Mouse (Mus musculus): ENCODE measurements at regions not wholly inside any gene's neighbourhood (a gene's known extent, or its start where the extent isn't known, plus 50 kb on each side); places are given as distances from the start of the nearest gene placed in this dataset.

DNA sequence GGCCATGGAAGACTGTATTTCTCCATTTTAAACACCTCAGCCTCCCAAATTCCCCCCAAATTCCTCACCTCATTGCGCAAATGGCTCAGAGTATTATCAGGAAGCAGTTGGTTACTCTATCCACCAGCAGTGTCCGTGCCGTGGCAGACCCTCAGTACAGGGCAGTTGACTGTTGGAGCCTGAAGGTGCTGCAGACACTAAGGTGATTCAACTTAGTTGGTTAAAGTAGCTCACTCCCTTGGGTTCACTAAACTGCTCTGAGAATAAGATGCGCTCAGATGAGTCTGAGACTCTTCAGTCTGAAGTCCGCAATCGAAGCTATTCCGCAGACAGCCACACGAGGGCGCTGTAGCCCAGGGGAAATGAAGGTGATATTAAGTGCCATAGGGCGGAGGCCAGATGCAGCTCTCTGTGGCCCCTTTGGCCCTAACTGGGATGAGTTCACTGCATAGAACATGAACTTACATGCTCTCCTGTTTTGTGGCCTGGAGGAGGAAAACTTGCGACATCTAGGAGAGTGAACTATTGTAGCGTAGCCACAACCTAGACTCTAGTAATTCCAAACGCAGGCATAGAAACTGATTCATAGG lies 62.9 kb downstream of the Amer3 start:
- peak; percentile 90 for ATAC-seq (replicated peaks; ENCODE audit: poor library complexity)

DNA sequence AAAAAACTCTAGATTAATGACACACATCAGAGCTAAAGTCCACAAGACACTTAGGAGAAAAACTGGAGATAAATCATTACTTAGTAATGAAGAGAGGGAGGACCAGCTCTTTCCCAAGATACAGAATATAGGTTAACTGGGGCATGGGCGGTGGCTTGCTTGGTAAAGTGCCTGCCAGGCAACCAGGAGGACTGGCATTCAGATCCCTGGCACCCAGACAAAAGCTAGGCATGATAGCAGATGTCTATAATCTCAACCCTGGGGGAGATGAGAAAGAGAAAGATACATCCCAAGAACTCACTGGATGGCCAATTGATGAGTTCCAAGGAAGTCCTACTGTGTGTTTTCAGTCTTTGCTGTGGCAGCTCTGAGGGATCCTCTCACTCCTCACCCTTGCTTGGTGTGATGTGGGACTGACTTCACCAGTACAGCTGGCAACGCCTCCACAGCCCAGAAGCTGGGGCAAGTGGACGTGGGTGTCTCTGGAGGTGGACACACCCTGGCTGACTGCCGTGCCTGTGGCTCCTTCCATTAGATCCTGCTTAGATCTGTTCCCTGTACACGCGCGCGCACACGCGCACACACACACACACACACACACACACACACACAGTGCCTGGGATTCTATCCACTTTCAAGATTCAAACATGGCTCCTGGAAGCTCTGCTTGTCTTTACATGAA lies 74.6 kb downstream of the Amer3 start:
- no peak for ATAC-seq (replicated peaks; ENCODE audit: poor library complexity)

DNA sequence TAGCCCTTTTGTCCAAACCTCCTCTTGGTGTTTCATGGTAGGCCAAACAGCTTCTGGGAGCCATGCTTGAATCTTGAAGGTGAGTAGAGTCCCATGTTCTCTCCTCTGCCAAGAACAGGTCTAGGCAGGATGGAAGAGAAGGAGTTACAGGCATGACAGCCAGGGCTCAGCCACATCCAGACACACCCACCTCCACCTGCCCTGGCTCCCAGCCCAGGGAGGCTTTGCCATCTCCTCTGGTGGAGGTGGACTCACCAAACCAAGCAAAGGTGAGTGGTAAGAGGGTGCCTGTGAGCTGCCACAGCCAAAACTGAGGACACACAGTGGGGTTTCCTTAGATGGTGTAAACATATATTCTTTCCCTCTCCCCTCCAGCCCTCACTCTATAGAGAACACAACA lies 78.0 kb downstream of the Amer3 start:
- ATAC-seq (replicated peaks; ENCODE audit: poor library complexity) = no peak

DNA sequence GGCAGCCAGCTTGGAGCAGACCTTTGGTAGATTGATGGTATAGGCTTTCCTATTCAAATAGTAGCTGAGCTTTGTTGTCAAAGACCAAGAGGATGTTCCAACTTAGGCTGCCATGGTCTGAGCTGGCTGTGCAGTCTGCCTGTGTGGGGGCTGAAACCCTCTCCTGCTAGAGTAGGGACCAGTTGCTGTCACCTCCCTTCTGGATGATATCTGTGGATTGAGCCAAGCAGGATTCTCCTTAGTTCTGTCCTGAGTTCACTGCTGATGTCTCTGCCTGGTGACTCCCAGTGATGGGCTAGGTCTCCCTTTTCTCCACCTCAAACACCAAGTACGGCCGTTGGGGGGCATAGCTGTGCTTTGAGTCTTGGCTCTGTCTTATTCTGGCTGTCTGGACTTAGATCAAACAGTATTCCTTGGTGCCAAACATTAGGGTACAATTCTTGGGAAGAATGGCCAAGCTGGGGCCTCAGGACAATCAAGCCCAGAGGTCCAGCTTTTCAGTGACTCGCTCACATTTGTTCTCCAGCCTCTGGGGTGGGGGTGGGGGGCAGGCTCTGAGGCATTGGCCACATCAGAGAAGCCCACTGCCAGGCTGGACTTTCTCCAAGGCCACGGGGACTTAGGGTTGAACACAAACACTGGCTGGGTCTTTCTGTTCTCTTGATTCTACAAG lies 84.6 kb downstream of the Amer3 start:
- no peak for ATAC-seq (replicated peaks; ENCODE audit: poor library complexity)

DNA sequence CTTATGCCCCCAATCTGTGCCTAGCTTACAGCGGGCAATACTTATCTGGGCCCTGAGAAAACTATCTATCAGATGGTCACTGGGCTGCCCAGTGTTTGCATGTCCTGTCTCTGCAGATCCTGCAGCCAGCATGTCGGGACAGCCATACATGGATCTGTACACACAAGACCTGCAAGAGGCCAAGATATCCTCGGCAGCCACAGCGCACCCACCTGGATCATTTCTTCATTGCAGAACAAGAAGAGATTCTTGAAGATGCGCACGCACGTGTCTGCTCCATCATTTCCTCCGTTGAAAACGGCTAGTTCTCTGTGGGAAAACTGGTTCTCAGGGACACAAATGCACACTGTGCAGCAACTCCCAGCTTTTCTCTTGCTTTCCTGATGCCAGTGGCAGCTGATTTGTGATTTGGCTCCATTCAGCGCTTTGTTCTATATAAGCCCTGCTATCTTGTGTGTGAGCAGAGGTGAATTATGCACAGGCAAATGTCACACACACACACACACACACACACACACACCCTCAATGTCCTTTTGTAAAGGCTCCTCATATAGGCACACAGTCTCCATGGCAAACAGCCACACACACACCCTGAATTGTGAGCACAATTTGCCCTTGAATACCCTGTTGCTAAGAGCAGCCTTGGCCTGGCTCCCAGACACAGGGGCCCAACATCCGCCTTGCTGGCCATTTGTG lies 85.5 kb downstream of the Amer3 start:
- ATAC-seq (replicated peaks; ENCODE audit: poor library complexity) = no peak

DNA sequence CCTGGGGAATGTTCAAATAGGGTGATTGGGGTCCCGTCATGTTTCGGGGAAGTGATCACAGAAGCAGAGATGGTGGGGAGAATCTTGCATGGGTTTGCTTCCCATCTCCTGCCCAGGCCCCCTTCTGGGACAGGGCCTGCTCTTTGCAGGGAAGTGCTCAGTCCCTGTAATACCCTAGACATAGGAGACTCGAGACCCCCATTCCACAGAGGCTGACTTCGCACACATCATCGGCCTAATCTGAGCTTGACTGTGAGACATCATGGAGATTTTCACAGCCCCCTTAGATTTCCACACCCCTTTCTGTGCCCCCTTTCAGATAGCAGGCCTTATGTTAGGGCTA lies 86.0 kb downstream of the Amer3 start:
- no peak for ATAC-seq (replicated peaks; ENCODE audit: poor library complexity)

DNA sequence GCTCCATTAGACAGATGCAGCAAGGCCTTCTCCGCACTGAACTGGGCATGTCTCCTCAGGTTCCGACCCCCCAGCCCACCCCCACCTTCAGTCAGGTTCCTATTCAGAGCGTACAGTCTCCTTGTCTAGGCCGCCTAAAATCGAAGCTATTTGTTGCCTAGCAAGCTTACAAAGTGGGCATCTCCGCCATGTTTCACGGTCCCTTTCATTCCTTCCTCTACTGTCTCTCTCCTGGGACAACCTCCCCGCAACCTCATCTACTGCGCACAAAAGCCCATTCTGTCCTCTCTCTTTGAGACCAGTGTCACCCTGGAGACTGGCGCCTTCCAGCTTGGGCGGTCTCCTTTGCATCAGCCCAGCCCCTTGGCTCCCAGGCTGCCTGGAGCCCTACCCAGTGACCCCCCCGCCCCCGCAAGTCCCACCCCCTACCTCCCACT lies 86.8 kb downstream of the Amer3 start:
- no peak for ATAC-seq (replicated peaks; ENCODE audit: poor library complexity)

DNA sequence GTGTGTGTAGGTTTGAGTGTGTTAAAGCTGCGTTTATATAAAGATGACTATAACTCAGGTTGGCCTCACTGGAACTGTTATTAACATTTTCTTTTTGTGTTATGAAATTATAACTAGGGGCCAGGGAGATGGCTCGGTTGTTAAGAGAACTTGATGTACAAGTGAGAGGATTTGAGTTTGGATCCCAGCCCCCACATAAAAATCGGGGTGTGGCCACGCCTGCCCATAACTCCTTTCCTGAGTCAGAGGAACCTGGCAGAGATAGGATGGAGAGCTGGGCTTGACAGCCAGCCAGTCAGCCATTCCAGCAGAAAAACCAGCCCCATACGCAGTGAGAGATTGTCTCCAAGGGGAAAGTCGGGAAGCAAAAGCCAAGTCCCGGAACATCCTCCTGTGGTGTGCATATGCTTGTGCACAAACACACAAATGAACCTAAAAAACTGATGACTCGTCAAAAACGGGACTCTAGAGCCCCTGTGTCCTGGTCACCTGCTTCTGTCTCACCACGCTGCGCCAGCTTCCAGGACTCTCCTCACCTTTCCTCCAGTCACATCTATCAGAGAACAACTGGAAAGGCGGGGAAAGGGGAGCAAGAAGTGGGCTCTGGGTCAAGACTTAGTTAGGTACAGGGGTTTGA lies 97.8 kb downstream of the Amer3 start:
- ATAC-seq (replicated peaks; ENCODE audit: poor library complexity) = no peak

DNA sequence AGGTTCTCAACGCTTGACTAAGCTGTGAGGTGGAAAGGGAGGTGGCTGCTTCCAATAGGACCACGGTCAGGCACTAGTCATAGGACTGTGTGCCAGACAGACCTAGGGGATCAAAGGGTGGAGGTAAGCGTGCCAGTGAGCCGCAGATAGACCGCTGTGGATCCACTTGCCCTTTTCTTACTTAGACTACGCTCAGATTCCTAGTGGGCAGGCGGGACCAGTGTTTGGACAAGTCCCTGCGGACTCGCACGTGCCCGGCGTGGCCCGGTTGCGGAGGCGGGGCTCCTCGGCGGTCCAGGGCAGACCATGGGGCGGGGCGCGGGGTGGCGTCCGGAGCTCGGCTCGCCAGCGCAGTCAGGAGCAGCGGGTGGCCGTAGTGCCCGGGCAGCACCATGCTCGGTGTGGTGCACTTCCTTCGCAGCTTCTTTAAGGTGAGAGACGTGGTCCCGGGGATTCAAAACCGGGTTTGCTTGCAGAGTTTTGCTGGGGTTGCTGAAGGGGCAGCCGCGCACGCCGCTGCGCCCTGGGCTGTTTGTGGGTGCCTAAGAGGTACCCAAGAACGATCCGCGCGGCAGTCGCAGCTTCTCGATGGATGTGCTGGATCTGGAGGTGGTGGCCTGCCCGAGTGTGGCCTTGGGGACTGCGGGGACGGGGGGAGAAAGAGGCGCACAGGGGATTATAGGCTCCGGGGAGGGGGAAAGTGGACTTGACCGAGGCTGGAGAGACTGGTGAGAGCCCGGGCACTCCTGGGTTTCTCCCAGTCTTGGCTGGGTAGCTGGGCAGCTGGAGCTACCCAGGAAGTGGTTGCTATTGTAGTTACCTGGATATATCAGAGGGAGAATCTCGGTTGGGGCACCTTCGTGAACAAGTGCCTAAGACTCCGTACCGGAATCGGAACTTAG lies 98.6 kb downstream of the Amer3 start:
- no peak; the same call in 1 of the 2 replicates for ATAC-seq (replicated peaks; ENCODE audit: poor library complexity)

DNA sequence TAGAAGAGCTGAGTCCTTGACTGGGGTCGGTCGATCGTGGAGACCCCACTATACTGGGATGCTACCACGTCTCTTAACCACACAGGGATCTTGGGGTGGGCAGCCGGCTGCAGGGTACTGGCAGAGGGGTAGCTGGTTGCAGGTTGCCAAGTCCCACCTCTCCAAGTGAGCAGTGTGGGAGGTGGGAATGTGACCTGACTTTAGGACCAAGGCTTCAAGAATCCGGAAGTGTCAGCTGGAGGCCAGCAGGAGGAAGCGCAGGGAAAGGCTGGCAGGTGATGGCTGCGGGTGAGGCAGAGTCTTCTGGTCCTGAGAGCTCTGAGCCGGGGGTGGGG lies 99.2 kb downstream of the Amer3 start:
- no peak for ATAC-seq (replicated peaks; ENCODE audit: poor library complexity)

DNA sequence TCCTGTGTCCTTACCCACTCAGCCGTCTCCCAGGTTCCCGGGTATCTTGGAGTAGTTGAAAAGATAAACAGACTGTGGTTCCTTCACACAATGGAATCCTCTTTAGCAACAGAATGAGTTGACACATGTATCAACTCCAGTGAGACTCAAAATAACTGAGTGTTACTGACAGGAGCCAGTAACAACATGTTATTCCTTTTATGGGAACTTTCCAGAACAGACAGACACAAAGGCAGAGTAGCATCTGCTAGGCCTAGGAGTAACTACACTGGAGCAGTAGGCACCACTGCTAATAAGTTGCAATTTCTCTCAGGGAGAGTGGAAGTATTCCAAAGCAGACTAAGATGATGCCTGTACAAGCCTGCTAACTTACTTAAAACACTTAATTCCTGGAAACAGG lies 107.1 kb downstream of the Amer3 start:
- no peak for ATAC-seq (replicated peaks; ENCODE audit: poor library complexity)

DNA sequence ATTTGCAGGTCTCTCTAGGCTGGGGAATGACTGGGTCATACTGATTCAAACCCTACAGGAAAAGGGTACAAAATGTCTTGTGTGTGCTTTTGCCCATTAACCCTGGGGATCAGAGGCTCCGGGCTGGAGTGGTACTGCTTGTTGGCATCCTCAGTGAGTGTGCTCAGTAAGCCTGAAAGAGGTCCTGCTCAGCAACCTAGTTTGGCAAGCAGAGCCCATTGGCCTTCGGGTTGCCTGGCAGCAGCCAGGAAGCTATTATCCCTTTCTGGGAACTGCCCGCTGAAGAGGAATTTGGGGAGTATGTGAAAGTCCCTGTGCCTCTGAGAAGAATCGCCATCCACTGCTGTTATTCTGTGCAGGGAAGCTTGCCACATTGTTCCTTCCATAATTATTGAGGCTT lies 117.1 kb downstream of the Amer3 start:
- no peak for ATAC-seq (replicated peaks; ENCODE audit: poor library complexity)

DNA sequence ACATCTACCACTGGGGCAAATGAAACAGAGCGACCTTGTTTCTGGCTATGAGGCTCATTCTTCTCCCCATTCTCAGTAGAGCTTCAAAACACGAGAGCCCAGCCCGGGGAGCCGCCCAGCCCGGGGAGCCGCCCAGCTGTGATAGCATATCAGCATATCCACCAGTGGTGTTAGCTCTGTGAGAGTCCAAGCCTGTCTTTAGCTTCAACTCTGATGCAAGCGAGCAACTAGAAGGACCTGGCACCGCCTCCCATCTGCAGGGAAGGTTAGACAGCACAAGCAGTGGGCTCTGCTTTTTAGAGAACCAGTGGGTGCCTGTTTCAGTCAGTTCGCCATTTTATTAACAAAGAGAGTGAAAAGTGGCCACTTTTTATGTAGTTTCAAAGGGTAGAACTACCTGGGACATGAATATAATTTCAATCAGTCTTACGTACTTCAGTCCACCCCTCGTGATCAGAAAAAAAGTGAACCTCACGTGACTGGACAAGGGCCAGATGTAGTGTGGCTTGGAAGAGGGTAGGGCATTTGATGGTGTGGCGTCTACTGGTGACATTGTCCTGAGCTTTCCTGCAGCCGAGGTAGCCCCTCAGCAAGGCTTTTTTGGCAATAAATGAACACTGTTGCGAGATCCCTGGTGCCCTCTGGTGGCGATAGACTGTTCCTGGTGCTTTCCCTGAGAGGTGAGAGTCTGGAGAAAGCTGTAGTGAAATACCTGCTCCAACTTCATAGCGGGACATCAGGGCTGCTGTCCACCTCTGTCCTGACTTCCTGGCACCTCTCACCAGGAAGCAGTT lies 121.0 kb downstream of the Amer3 start:
- peak; percentile 50; the same call in 1 of the 2 replicates for ATAC-seq (replicated peaks; ENCODE audit: poor library complexity)

DNA sequence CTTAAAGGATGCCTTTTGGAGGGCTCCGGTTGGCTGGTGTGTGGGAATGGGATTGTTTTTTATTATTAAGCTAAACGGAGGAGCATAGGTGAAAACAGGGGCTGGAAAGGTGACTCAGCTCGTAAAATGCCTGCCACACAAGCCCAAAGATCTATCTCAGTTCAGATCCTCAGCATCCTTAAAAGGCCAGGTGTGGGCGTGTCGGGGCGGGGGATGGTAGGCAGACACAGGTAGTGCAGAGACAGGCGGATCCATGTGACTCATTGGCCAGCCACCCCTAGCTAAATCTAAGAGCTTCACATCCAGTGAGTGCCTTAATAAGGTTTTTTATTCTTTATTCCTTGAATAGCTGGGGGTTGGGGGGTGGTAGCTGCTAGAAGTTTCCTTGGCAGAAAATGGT lies 122.0 kb downstream of the Amer3 start:
- no peak for ATAC-seq (replicated peaks; ENCODE audit: poor library complexity)

DNA sequence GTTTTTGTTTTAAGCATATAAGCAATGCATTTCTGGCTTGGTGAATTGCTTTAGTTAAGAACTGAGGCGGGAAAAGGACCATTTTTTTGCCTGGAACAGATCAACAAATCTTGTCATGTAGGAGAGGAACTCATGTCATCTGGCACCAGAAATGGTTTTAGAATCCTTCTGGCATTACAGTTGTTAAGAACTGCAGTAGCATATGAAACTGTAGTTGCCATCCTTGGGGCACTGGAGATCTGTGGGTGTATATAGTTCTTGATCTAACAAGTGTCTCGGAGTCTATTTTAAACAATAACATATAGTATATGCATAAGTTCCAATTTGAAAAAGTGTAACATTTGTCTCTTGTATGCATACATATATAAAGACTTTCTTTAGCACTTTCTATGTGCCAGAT lies 129.6 kb downstream of the Amer3 start:
- ATAC-seq (replicated peaks; ENCODE audit: poor library complexity) = no peak

DNA sequence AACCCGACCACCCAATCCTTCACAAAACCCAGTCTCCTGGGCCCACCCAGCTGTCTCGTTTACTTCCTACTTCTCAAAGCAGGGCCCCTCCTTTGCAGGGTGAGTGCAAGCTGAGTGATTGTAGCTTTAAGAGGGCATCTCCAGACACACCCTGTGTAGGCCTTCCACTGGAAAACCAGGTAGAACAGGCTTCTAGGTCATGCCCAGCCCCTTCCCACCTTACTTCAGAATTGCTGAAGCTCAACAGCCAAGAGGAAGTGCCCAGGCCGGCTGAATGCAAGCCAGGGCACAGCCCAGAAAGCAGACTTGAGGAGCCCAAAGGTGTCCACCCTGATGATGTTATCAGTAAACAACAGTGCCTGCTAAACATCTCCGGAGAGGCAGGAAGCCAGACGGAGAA lies 120.2 kb downstream of the Fam168b start:
- no peak for ATAC-seq (replicated peaks; ENCODE audit: poor library complexity)

DNA sequence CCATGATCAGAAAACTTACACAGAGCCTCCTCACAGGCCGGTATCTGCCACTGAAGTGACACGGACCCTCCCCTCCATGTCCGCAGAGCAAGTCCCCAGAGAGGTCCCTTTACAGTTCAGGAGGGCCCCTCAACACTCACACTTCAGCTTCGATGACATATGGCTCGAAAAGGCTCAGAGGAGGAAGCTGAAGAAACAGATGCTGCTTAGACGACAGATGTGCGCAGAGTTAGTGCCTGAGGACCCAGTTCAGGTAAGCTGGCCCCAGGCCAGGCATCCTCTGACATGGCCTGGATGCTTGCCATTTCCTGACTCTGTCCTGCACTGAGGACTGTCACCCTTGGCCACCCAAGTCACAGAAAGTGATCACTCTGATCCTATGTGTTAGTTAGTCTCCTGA lies 110.7 kb downstream of the Fam168b start:
- no peak for ATAC-seq (replicated peaks; ENCODE audit: poor library complexity)

DNA sequence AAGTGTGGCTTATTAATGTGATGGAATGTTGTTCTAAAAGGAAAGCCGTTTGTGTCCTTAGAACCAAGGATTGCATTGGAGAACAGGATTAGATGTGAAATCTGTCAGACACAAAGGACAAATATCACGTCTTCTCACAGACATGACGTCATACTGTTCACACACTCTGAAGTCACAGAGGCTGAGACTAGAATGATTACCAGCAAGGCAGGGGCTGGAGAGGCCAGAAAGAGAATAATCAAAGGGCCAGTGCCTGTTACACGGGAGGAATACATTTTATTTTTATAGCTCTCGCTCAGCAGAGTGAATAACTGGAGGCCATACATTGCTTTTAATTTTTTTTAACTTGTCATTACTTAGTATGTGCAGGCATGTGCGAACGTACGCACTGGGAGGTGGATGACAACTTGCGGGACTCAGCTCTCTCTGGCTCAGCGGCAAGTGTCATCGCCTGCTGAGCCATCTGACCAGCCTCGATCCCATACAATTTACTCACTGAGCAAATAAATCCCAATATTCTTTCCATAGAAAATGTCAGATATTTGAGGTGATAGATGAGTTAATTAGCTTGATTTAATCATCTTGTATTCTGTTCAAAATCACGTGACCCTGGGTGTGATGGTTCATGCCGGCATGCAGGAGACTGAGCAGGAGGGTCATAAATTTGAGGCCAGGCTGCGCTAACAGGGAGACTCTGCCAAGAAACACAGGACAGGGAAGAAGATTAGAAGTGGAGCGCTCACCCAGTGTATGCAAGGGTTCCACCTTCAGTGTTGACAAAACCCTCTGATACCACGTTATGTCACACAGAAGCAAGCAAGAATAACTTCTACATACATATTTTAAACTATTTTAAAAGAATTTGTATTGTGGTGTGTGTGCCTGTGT lies 109.6 kb downstream of the Fam168b start:
- no peak for ATAC-seq (replicated peaks; ENCODE audit: poor library complexity)

All from megakaryocyte progenitor cell, adult 5-6 weeks (primary cell).